Mouse (Mus musculus): ENCODE data around the gene Pde10a. TPM values are rescaled to one million over a fixed set of nuclear protein-coding genes. Genes with fewer than 3 reads are reported as not detected.

The Pde10a gene
- polyA plus RNA-seq, 1 experiment from 2014 or later: 2.6 TPM

DNA sequence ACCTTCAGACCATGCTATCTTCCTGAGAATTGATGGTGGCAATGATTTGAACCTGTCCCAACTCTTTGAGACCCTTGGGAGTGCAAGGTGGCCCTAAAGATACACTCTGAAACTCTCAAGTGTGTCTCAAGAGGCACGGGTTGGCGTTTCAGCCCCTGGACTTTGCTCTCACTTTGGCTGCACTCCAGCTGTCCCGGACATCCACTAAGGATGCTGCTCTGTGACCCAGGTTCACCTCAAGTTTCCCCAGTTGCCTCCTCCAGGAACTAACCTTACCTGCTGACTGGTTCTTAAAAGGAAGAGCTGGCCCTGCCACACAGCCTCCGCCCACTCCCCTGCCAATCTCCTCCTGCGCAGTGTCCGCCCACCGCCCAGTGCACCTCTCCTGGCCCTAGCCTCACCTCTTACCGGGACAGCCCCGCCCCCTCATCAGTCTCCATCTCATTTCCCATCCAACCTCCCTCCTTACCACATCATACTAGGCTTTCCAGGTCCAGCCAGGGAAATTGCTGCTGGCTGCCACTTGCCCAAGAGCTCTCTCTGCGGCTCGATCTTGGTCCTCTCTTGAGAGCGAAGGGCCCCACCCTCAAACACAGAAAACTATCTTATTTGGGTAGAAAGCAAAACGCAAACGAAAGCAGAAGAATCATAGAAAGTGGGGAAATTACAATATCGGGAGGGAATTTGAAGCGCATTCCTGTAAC is 133.7 kb downstream of the Pde10a start:
- no peaks in the 10 kb centered on the region for H3K36me3 ChIP-seq (ENCODE audit: insufficient read depth)
- H3K4me3 ChIP-seq (ENCODE audit: low read depth, low read length): no peak overlapping the region
- no peak overlapping the region for H3K27ac ChIP-seq (ENCODE audit: low read depth)
- H3K9ac ChIP-seq: no peak overlapping the region
- TF ChIP-seq CTCF (IDR thresholded peaks at IDR 0.05; ENCODE audit: low read depth): no peak
- DNase-seq (no peak), ATAC-seq (ENCODE audit: insufficient read depth) (no peak)
- no peaks in the 10 kb centered on the region for H3K9me3 ChIP-seq (ENCODE audit: low read depth, low read length)
- no peaks in the 10 kb centered on the region for H3K4me1 ChIP-seq (ENCODE audit: insufficient read depth)
- no peak overlapping the region for H3K4me2 ChIP-seq
- 57% methylated on average over 16 of the region's 16 CpGs for WGBS
- H3K27me3 ChIP-seq (ENCODE audit: insufficient read depth, low read length): peaks cover 3% of the 10 kb centered on the region; the same call in 1 of the 2 replicates

DNA sequence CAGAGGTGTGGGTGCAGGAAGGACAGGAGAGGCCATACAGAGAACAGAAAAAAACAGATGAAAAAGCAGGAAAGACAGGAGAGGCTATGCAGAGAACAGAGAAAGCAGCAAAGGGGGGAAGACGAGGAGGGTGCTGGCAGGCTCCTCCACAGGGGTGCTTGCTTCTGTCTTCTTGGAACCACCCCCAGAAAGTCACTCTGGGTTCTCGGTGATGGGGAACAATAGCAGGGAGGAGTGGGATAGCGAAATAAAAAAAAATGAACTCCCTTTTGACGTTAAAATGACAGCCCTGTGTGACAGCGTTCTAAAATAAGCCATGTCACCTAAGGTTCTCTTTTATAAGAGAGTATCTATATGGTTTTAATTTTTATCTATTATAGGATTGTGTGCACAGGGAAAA is 141.7 kb downstream of the Pde10a start:
- TF ChIP-seq CTCF (IDR thresholded peaks at IDR 0.05; ENCODE audit: low read depth): no peak

DNA sequence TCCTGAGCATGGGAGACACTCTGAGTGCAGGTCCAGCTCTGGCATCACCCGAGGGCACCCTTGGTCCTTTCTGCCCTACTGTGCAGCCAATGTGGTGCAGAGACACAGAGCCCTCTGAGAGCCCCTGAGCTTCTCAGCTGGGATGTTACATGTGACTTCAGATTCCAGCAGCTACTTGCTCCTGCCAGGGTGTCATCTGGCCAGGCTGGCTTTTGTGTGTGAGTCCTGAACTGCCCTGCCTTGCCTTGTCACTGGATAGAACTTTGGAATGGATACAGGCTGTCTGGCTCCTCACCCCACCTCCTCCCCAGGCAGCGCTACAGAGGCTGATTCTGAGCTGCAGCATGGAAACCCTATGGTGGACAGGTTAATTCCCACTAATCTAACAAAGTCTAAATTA is 149.5 kb downstream of the Pde10a start:
- Histone ChIP-seq H3K27ac (ENCODE audit: low read depth) (no peak overlapping the region), H3K27me3 (ENCODE audit: insufficient read depth, low read length) (no peaks in the 10 kb centered on the region), H3K9me3 (ENCODE audit: low read depth, low read length) (no peaks in the 10 kb centered on the region), H3K9ac (no peak overlapping the region), H3K4me3 (ENCODE audit: low read depth, low read length) (no peak overlapping the region), H3K4me1 (ENCODE audit: insufficient read depth) (no peaks in the 10 kb centered on the region), H3K4me2 (no peak overlapping the region), H3K36me3 (ENCODE audit: insufficient read depth) (no peaks in the 10 kb centered on the region)
- no peak for TF ChIP-seq CTCF (IDR thresholded peaks at IDR 0.05; ENCODE audit: low read depth)
- ATAC-seq (ENCODE audit: insufficient read depth): no peak
- no peak for DNase-seq
- WGBS: 74% methylated on average over 2 of the region's 2 CpGs

More for the DNA sequence above, 141.7 kb downstream of the Pde10a start:
- DNase-seq (no peak), ATAC-seq (ENCODE audit: insufficient read depth) (no peak)
- WGBS: 65% methylated on average over 5 of the region's 5 CpGs
- Histone ChIP-seq H3K9ac (no peak overlapping the region), H3K4me1 (ENCODE audit: insufficient read depth) (no peaks in the 10 kb centered on the region), H3K9me3 (ENCODE audit: low read depth, low read length) (no peaks in the 10 kb centered on the region), H3K27ac (ENCODE audit: low read depth) (no peak overlapping the region), H3K36me3 (ENCODE audit: insufficient read depth) (no peaks in the 10 kb centered on the region), H3K27me3 (ENCODE audit: insufficient read depth, low read length) (no peaks in the 10 kb centered on the region), H3K4me3 (ENCODE audit: low read depth, low read length) (no peak overlapping the region), H3K4me2 (no peak overlapping the region)

DNA sequence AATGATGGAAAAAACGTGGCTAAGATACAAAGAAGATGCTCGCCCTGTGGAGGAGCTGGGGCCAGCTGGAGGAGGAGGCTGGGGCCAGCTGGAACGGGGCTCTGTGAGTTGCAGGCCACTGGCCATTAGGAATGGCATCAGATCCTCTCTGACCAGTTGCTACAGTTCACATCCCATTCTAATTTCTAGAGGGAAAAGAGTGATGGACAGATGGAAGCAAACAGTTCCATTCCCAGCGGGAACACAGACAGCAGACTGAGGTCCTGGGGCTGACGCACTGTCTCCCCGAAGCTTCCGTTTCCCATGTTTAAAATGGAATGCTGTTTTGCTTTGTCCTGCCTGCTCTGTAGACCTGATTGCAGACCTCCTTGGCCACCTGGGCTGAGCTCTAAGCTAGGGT is 161.2 kb downstream of the Pde10a start:
- H3K9me3 ChIP-seq (ENCODE audit: low read depth, low read length): no peaks in the 10 kb centered on the region
- H3K4me3 ChIP-seq (ENCODE audit: low read depth, low read length): no peak overlapping the region
- no peaks in the 10 kb centered on the region for H3K4me1 ChIP-seq (ENCODE audit: insufficient read depth)
- H3K27me3 ChIP-seq (ENCODE audit: insufficient read depth, low read length): no peaks in the 10 kb centered on the region
- no peak for ATAC-seq (ENCODE audit: insufficient read depth)
- DNase-seq: no peak
- 55% methylated on average over 7 of the region's 7 CpGs for WGBS
- no peaks in the 10 kb centered on the region for H3K36me3 ChIP-seq (ENCODE audit: insufficient read depth)
- H3K4me2 ChIP-seq: no peak overlapping the region
- no peak for TF ChIP-seq CTCF (IDR thresholded peaks at IDR 0.05; ENCODE audit: low read depth)
- no peak overlapping the region for H3K9ac ChIP-seq
- H3K27ac ChIP-seq (ENCODE audit: low read depth): no peak overlapping the region

DNA sequence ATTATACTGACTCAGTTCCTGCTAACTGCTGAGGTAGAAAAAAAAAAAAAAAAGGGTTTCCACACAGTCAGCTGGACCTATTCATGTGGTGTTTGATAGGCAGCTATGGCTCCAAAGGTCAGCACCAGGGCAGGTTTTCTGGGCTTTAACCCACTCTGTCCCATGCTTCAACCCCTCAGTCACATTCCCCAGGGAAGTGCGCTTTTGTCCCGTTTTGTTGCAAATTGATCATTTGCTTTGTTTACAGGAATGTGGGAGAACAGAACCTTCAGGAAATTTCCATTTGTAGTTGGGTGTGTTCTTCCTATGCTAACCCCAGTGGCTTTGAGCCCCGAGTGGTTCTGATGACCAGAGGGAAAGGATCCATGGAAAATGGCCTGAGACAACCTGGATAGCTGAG is 162.9 kb downstream of the Pde10a start:
- Histone ChIP-seq H3K4me2 (no peak overlapping the region), H3K9ac (no peak overlapping the region), H3K9me3 (ENCODE audit: low read depth, low read length) (no peaks in the 10 kb centered on the region), H3K27ac (ENCODE audit: low read depth) (no peak overlapping the region), H3K27me3 (ENCODE audit: insufficient read depth, low read length) (no peaks in the 10 kb centered on the region), H3K4me1 (ENCODE audit: insufficient read depth) (no peaks in the 10 kb centered on the region), H3K36me3 (ENCODE audit: insufficient read depth) (no peaks in the 10 kb centered on the region), H3K4me3 (ENCODE audit: low read depth, low read length) (no peak overlapping the region)
- ATAC-seq (ENCODE audit: insufficient read depth): no peak
- no peak for TF ChIP-seq CTCF (IDR thresholded peaks at IDR 0.05; ENCODE audit: low read depth)
- WGBS: 48% methylated on average over 3 of the region's 3 CpGs
- DNase-seq: no peak

DNA sequence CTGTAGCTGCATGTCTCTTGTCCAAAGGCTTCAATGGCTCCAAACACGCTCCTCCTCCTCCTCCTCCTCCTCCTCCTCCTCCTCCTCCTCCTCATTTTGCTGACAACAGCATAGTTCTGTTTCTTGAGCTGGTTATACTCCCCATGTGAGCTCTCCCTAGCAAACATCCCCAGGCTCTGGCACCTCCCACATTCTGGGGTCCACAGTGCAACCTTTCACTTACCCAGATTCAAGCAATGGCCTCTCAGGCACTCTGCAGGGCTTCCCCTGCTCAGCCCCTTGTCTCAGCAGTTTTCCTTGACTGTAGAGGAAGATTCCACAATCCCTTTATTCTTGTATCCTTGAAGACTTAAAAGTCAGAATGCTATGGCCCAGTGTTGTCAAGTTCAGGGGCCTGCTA is 173.1 kb downstream of the Pde10a start:
- no peaks in the 10 kb centered on the region for H3K9me3 ChIP-seq (ENCODE audit: low read depth, low read length)
- 83% methylated on average over 1 of the region's 1 CpGs for WGBS
- TF ChIP-seq CTCF (IDR thresholded peaks at IDR 0.05; ENCODE audit: low read depth): no peak
- H3K4me3 ChIP-seq (ENCODE audit: low read depth, low read length): no peak overlapping the region
- no peaks in the 10 kb centered on the region for H3K27me3 ChIP-seq (ENCODE audit: insufficient read depth, low read length)
- H3K27ac ChIP-seq (ENCODE audit: low read depth): no peak overlapping the region
- H3K36me3 ChIP-seq (ENCODE audit: insufficient read depth): no peaks in the 10 kb centered on the region
- H3K4me2 ChIP-seq: no peak overlapping the region
- no peak for ATAC-seq (ENCODE audit: insufficient read depth)
- H3K4me1 ChIP-seq (ENCODE audit: insufficient read depth): no peaks in the 10 kb centered on the region
- H3K9ac ChIP-seq: no peak overlapping the region
- DNase-seq: no peak

DNA sequence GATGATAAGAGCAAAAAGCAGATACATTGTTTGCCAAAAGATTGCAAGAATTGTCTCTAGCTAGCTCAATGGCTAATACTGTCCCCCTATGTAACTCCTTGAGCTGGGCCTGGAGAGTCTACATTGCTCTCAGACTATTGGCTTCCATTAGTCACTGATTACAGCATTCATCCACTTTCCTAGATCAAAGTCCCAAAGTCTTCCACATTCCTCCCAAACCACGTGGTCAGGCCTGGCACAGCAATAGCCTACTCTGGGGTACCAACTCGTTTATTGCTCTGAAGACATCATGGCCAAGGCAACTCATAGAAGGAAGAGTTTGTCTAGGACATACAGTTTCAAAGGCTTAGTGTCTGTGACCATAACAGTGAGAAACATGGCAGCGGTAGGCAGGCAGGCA is 173.6 kb downstream of the Pde10a start:
- Histone ChIP-seq H3K27me3 (ENCODE audit: insufficient read depth, low read length) (no peaks in the 10 kb centered on the region), H3K27ac (ENCODE audit: low read depth) (no peak overlapping the region), H3K9me3 (ENCODE audit: low read depth, low read length) (no peaks in the 10 kb centered on the region), H3K4me3 (ENCODE audit: low read depth, low read length) (no peak overlapping the region), H3K9ac (no peak overlapping the region), H3K4me1 (ENCODE audit: insufficient read depth) (no peaks in the 10 kb centered on the region), H3K4me2 (no peak overlapping the region), H3K36me3 (ENCODE audit: insufficient read depth) (no peaks in the 10 kb centered on the region)
- DNase-seq (no peak), ATAC-seq (ENCODE audit: insufficient read depth) (no peak)
- WGBS: 71% methylated on average over 3 of the region's 3 CpGs
- no peak for TF ChIP-seq CTCF (IDR thresholded peaks at IDR 0.05; ENCODE audit: low read depth)
